41 mouse cellular contexts compared by ENCODE assay signal in genomic region chr14:54855726-54856125, GRCm38 (mm10). TPM values are rescaled to one million over a fixed set of nuclear protein-coding genes. Genes with fewer than 3 reads are reported as not detected.
"Had no signal": no experiment of that assay in that cellular context is flagged by ENCODE, and none has a peak within 500 bp of the region (broad histone marks: within the 10 kb centered on the region; RNA-seq: fewer than 3 reads in every experiment).

No protein-coding gene starts in this region.

- H3K9ac ChIP-seq: heart, embryonic 12.5 days; heart, embryonic 13.5 days; heart, embryonic 15.5 days; hindbrain, embryonic 12.5 days; hindbrain, embryonic 13.5 days; hindbrain, embryonic 14.5 days; hindbrain, embryonic 15.5 days; intestine, embryonic 15.5 days; kidney, embryonic 15.5 days had no signal

- H3K4me3 ChIP-seq: heart, embryonic 10.5 days; heart, embryonic 12.5 days; heart, embryonic 13.5 days; heart, embryonic 15.5 days; hindbrain, embryonic 10.5 days; hindbrain, embryonic 12.5 days; hindbrain, embryonic 13.5 days; hindbrain, embryonic 15.5 days; intestine, embryonic 15.5 days; kidney, embryonic 15.5 days; layer of hippocampus, adult 2 months had no signal

- H3K27me3 ChIP-seq: heart, embryonic 12.5 days; heart, embryonic 13.5 days; heart, embryonic 15.5 days; hindbrain, embryonic 12.5 days; hindbrain, embryonic 13.5 days; hindbrain, embryonic 15.5 days; intestine, embryonic 15.5 days; kidney, embryonic 15.5 days had no signal

- H3K9me3 ChIP-seq: heart, embryonic 10.5 days; heart, embryonic 12.5 days; heart, embryonic 13.5 days; heart, embryonic 15.5 days; hindbrain, embryonic 10.5 days; hindbrain, embryonic 12.5 days; hindbrain, embryonic 13.5 days; hindbrain, embryonic 15.5 days; intestine, embryonic 15.5 days; kidney, embryonic 15.5 days had no signal

- H3K4me1 ChIP-seq: heart, embryonic 12.5 days; heart, embryonic 13.5 days; heart, embryonic 15.5 days; hindbrain, embryonic 10.5 days; hindbrain, embryonic 12.5 days; hindbrain, embryonic 13.5 days; hindbrain, embryonic 15.5 days; intestine, embryonic 15.5 days; kidney, embryonic 15.5 days had no signal

- DNase-seq: heart, postnatal 10 days; heart, postnatal 14 days; heart, postnatal 36 days; heart, postnatal 4 days; kidney, adult 11 months; kidney, adult 18-20 months; kidney, adult 2 months; kidney, adult 8-10 months; kidney, adult 9 months; kidney, postnatal 10 days; kidney, postnatal 14 days; kidney, postnatal 25 days; kidney, postnatal 36 days; kidney, postnatal 4 days; layer of hippocampus, adult 9-11 months; layer of hippocampus, postnatal 36 days had no signal

- H3K27ac ChIP-seq: heart, embryonic 10.5 days; heart, embryonic 13.5 days; heart, embryonic 15.5 days; hindbrain, embryonic 10.5 days; hindbrain, embryonic 12.5 days; hindbrain, embryonic 13.5 days; hindbrain, embryonic 14.5 days; hindbrain, embryonic 15.5 days; hindbrain, postnatal 0 days; intestine, embryonic 15.5 days; kidney, embryonic 15.5 days; kidney, postnatal 0 days; layer of hippocampus, adult 2 months had no signal

- H3K4me2 ChIP-seq: heart, embryonic 11.5 days; heart, embryonic 12.5 days; heart, embryonic 13.5 days; heart, embryonic 15.5 days; hindbrain, embryonic 12.5 days; hindbrain, embryonic 13.5 days; hindbrain, embryonic 14.5 days; hindbrain, embryonic 15.5 days; intestine, embryonic 15.5 days; kidney, embryonic 15.5 days had no signal

- ATAC-seq: hindbrain, embryonic 16.5 days; hindbrain, postnatal 0 days; inflammation-experienced regulatory T-cells, adult 6 months; intestine, embryonic 15.5 days; intestine, embryonic 16.5 days; intestine, postnatal 0 days had no signal

RNA-seq across cellular contexts. Expression of gene Gm20521, which starts 27.5 kb away (rescaled TPM):
- total RNA-seq: hematopoietic stem cell, adult 5-6 weeks; left cerebral cortex, adult 18-20 months had no signal
- polyA plus RNA-seq: heart, embryonic 10.5 days; heart, embryonic 12.5 days; heart, embryonic 13.5 days; heart, embryonic 14.5 days; heart, embryonic 15.5 days; heart, embryonic 16.5 days; hindbrain, embryonic 10.5 days; hindbrain, embryonic 11.5 days; hindbrain, embryonic 14.5 days; hindbrain, embryonic 15.5 days; kidney, adult 2 months; kidney, embryonic 14.5 days had no signal
